Mouse (Mus musculus) heart, embryonic 14.5 days (tissue): ENCODE measurements at regions not wholly inside any gene's neighbourhood (a gene's known extent, or its start where the extent isn't known, plus 50 kb on each side); places are given as distances from the start of the nearest gene placed in this dataset.
"Not testable (repeated sequence)": the region's sequence is repeated elsewhere in the genome, so short reads cannot be mapped to it uniquely, and the experiment has no call there.

Experiments used
- ATAC-seq: fragments of 200-750 bp; cut with Nextera tagmentation; 2 replicates; pipeline ENCODE4 v1.8.0; 2017; ENCODE audit warnings: low read depth, moderate TSS enrichment; ENCODE audit not compliant: insufficient number of reproducible peaks, insufficient read depth, low FRiP score
- H3K27ac ChIP-seq, 2 experiments: fragments of 200-500 bp in 1 of 2; fragments of 300-500 bp in 1 of 2; sonication (generic) in 1 of 2; replicated peaks in 1 of 2; 2 replicates each; pipeline ENCODE4 v1.5.1; 2012 to 2014; ENCODE audit warnings: low read depth in 2 of 2, low read length in 2 of 2, control low read depth in 1 of 2, mild to moderate bottlenecking in 1 of 2, mixed read lengths in 1 of 2; ENCODE audit not compliant: control insufficient read depth in 1 of 2, insufficient read depth in 1 of 2
- H3K27me3 ChIP-seq: fragments of 300-500 bp; sonication (generic); 2 replicates; pipeline ENCODE4 v1.6.1; 2014; ENCODE audit warnings: mild to moderate bottlenecking, low read length, control low read depth; ENCODE audit not compliant: control insufficient read depth, insufficient read depth
- H3K36me3 ChIP-seq: fragments of 300-500 bp; sonication (generic); 2 replicates; pipeline ENCODE4 v1.6.1; 2014; ENCODE audit warnings: mild to moderate bottlenecking, control low read depth, low read length, mixed read lengths; ENCODE audit not compliant: control insufficient read depth, insufficient read depth
- H3K4me1 ChIP-seq, 2 experiments: fragments of 200-500 bp in 1 of 2; fragments of 300-500 bp in 1 of 2; sonication (generic) in 1 of 2; 2 replicates each; pipeline ENCODE4 v1.6.1; 2012 to 2014; ENCODE audit warnings: low read length in 2 of 2, control low read depth in 1 of 2, mixed read lengths in 1 of 2; ENCODE audit not compliant: control insufficient read depth in 2 of 2, insufficient read depth in 2 of 2
- H3K4me2 ChIP-seq: fragments of 300-500 bp; sonication (generic); 2 replicates; pipeline ENCODE4 v1.6.1; 2014; ENCODE audit warnings: mild to moderate bottlenecking, low read length
- H3K4me3 ChIP-seq, 2 experiments: fragments of 200-500 bp in 1 of 2; fragments of 300-500 bp in 1 of 2; sonication (generic) in 1 of 2; 2 replicates each; pipeline ENCODE4 v1.5.1; 2012 to 2014; ENCODE audit warnings: low read length in 2 of 2, mild to moderate bottlenecking in 2 of 2, control low read depth in 1 of 2, low read depth in 1 of 2, moderate library complexity in 1 of 2; ENCODE audit not compliant: control insufficient read depth in 1 of 2, insufficient read depth in 1 of 2
- H3K9ac ChIP-seq: fragments of 300-500 bp; sonication (generic); 2 replicates; pipeline ENCODE4 v1.6.1; 2014; ENCODE audit warnings: mild to moderate bottlenecking, low read length
- H3K9me3 ChIP-seq: fragments of 300-500 bp; sonication (generic); 2 replicates; pipeline ENCODE4 v1.6.1; 2016; ENCODE audit warnings: low read length, control low read depth; ENCODE audit not compliant: control insufficient read depth
- WGBS: fragments of 180-500 bp; shearing (Covaris S2); extraction: QIAGEN DNeasy Blood & Tissue Kit; methylation state at CpG from one replicate; pipeline ENCODE4 v1.1.7; 2014; 5-methylcytosine and 5-hydroxymethylcytosine counted together

DNA sequence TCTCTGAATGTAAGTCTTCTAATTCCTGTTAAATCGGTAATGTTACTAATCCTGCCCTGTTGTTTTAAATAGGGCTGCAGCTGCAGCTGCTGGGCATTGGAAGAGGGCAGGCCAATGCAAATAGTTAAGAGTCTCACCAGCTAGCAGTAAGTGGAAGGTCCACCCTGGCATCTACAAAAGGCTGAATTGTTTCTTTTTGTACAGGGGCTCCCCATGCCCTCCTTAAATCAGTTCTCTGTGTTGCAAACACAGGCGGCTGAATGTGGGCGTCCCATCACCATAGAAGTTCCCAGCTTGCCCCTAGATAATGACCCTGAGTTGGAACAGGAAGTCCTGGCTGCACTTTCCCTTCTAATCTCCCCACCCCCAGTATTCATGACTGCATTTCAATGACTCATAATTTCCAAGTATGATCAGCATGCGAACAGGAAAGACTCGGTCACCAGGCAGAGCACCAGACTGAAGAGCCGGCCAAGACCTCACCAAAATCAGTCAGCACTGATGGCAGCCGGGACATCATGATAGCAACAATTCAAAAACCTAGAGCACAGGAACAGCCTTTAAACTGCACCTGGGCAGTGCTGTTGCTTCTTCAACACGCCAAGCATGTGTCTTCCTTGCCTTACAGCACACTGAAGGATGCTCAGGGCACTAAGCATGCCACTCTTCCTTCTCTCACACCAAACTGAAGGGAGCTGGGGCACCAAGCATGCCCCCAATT lies 123.6 kb upstream of the Tbl1xr1 start:
- Histone ChIP-seq H3K4me1 (peaks cover 13 to 21% of the 10 kb centered on the region in 2 experiments), H3K27ac (peak overlapping the region; percentile 75 to 85), H3K36me3 (no peaks in the 10 kb centered on the region), H3K27me3 (no peaks in the 10 kb centered on the region), H3K9ac (peak overlapping the region; percentile 48; the same call in 1 of the 2 replicates), H3K9me3 (no peaks in the 10 kb centered on the region), H3K4me3 (no peak overlapping the region), H3K4me2 (no peak overlapping the region)
- peak; percentile 71 for ATAC-seq
- WGBS: 22% methylated on average over 8 of the region's 8 CpGs

DNA sequence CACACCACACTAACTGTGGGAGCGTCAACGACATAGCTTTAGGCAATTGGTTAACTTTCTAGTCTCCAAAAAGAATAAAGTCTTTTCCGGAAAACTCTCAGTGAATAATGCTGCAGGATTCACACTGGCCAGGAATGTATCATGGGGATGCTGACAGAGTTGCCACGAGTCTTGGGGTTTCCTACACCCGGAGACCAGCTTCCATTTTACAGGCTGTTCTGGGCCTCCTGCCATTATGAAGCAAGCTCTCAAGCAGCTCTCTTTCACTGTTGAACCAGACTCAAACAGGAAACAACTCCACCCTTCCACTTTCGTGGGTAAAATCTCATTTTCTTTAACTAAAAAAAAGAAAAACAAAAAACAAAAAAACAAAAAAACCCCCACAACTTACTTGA lies 123.0 kb upstream of the Tbl1xr1 start:
- Histone ChIP-seq H3K27ac (peak overlapping the region; percentile 75 to 85), H3K4me3 (no peak overlapping the region), H3K36me3 (no peaks in the 10 kb centered on the region), H3K4me1 (peaks cover 13 to 21% of the 10 kb centered on the region in 2 experiments), H3K4me2 (no peak overlapping the region), H3K27me3 (no peaks in the 10 kb centered on the region), H3K9ac (no peak overlapping the region), H3K9me3 (no peaks in the 10 kb centered on the region)
- ATAC-seq: no peak
- 75% methylated on average over 6 of the region's 6 CpGs for whole genome bisulfite sequencing

DNA sequence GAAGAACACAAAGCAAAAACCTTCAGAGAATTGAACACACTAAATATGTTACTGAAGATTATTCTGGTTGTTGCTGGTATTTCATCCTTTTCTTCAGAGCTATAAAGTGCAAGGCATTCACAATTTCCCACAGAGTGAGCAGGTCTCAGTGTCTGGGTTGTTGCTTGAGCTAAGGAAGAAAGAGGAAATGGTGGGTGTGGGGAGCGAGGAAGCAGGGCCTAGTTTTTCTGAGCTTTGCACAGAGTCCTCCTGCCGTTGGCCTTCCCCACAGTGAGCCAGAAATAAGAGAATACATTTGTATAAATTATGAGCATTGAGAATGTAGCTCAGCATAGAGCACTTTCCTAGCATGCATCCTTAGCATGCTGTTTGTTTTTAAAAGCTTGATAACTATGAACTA lies 120.8 kb upstream of the Tbl1xr1 start:
- Histone ChIP-seq H3K4me2 (no peak overlapping the region), H3K9me3 (no peaks in the 10 kb centered on the region), H3K4me1 (peaks cover 16 to 21% of the 10 kb centered on the region in 2 experiments), H3K9ac (no peak overlapping the region), H3K27ac (peak overlapping the region; percentile 37; a peak in 3 of 4 replicates), H3K36me3 (no peaks in the 10 kb centered on the region), H3K27me3 (no peaks in the 10 kb centered on the region), H3K4me3 (no peak overlapping the region)
- ATAC-seq: no peak
- whole genome bisulfite sequencing: 64% methylated on average over 2 of the region's 2 CpGs

DNA sequence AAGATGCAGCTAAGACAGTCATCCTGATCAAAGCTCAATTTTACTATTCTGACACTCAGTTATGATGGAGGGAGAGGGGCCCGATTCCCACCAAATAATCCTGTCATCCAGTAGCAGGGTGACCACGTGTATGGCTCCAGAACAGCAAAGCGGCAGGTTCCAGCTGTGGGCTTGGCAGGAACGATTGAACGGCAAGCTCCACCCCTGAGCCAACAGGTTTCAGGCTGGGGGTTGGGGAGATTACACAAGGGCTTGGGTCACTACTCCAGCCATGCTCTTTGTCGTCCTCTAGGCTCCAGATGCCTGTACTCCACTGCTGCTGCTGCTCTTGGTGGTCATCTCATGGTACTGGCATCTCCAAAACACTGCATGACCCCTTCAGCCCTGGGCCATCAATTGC lies 119.3 kb upstream of the Tbl1xr1 start:
- not testable (repeated sequence) for H3K9ac ChIP-seq, H3K36me3 ChIP-seq, H3K4me2 ChIP-seq, ATAC-seq, H3K27me3 ChIP-seq, H3K9me3 ChIP-seq, H3K4me3 ChIP-seq, H3K27ac ChIP-seq
- WGBS: 62% methylated on average over 6 of the region's 6 CpGs
- peaks cover 16 to 20% of the 10 kb centered on the region in 2 experiments for H3K4me1 ChIP-seq

DNA sequence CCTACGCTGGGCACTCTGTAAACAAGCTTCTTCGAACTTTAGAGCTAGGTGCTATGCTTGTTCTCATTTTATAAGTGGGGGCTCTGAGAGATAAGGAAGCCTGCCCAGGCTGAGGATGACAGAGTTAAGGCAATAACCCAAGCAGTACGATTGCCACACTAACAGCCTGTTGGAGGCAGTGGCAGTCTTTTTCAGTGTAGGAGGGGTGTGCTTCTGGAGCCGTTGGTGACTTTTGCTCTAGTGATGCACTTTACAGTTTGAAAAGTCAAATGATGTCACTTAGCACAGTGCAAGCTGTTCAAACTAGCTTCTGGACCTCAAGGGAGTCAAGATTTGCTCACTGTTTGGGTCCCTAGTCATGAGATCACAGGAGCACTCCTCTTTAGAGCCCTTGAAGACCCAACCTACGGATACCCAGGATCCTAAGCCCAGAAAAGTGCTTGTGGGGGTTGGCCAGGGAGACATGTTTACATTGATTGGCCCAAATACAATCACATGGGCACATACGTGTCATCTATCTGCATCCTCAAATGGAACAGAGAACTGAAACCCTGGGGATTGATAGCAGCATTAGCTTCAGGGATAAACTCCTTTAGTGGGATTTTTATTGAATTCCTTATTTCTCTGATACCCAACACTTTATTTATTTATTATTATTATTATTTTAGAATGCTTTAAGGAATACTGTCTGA lies 117.7 kb upstream of the Tbl1xr1 start:
- WGBS: 57% methylated on average over 6 of the region's 6 CpGs
- H3K4me2 ChIP-seq: no peak overlapping the region
- no peaks in the 10 kb centered on the region for H3K9me3 ChIP-seq
- no peak overlapping the region for H3K4me3 ChIP-seq
- H3K9ac ChIP-seq: no peak overlapping the region
- no peaks in the 10 kb centered on the region for H3K27me3 ChIP-seq
- no peaks in the 10 kb centered on the region for H3K36me3 ChIP-seq
- H3K27ac ChIP-seq: no peak overlapping the region
- H3K4me1 ChIP-seq: peaks cover 15 to 21% of the 10 kb centered on the region in 2 experiments
- no peak for ATAC-seq

DNA sequence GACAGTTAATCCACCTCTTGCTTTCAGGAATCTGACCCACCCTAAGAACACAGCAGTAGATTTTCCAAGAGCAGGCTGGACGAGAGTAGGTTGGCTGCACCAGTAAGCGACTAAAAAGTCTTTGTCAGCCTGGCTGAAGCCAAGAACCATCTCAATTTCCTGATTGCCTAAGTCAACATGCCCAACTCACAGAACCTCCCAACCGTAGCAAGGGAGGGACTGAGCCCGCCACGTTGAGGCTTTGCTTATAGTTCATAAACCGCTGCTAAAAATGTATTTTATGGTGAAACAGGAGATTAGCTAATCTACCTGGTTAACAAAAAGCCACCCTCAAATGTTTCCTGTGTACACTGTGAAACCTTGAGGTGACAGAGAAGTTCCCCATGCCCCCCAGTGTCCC lies 115.4 kb upstream of the Tbl1xr1 start:
- WGBS: 76% methylated on average over 6 of the region's 6 CpGs
- Histone ChIP-seq H3K4me1 (peaks cover 18 to 26% of the 10 kb centered on the region in 2 experiments), H3K9me3 (no peaks in the 10 kb centered on the region), H3K27me3 (no peaks in the 10 kb centered on the region), H3K4me2 (no peak overlapping the region), H3K9ac (no peak overlapping the region), H3K36me3 (no peaks in the 10 kb centered on the region), H3K4me3 (no peak overlapping the region), H3K27ac (no peak overlapping the region)
- ATAC-seq: no peak

DNA sequence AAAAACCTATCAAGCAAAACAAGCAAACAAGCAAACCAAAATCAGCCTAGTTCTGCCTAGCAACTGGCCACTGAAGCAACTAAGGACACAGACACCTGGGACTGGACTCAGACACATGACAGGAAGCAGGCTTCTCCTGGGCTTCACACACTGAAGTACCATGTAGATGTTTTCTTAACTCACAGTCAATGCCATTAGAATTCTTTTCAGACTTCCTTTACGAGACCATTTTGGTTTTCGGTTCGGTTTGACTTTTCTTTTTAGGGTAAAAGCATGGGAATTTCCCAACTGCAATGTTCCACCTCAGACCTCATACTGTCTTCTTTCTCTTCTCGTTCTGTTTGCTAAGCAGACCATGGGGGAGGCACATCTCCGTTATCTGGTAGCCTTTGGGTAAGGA lies 114.7 kb upstream of the Tbl1xr1 start:
- no peaks in the 10 kb centered on the region for H3K27me3 ChIP-seq
- H3K27ac ChIP-seq: no peak overlapping the region
- no peak overlapping the region for H3K4me3 ChIP-seq
- H3K4me1 ChIP-seq: peaks cover 18 to 26% of the 10 kb centered on the region in 2 experiments
- no peak for ATAC-seq
- H3K36me3 ChIP-seq: no peaks in the 10 kb centered on the region
- 71% methylated on average over 5 of the region's 5 CpGs for WGBS
- no peak overlapping the region for H3K9ac ChIP-seq
- no peaks in the 10 kb centered on the region for H3K9me3 ChIP-seq
- no peak overlapping the region for H3K4me2 ChIP-seq
